Mouse (Mus musculus): ENCODE measurements around the gene Klhl11.

- TF ChIP-seq CTCF (IDR thresholded peaks at IDR 0.05): no peak
- TF ChIP-seq EP300 (IDR thresholded peaks at IDR 0.05): no peak
These were observed 42.5 kb upstream of the Klhl11 start for GRCm38 (mm10) chr11:100515061-100515460.
